Mouse (Mus musculus) C2C12 (cell line): ENCODE measurements around the gene Itpkc. TPM values are rescaled to one million over a fixed set of nuclear protein-coding genes. Genes with fewer than 3 reads are reported as not detected.

Experiments
- H3K27me3 ChIP-seq: one replicate; pipeline ENCODE4 v1.6.1; 2011; ENCODE audit not compliant: control insufficient read depth, insufficient read depth, insufficient read length
- H3K36me3 ChIP-seq: one replicate; pipeline ENCODE4 v1.6.1; 2011; ENCODE audit not compliant: control insufficient read depth, insufficient read depth
- H3K4me3 ChIP-seq: one replicate; pipeline ENCODE4 v1.5.1; 2011; ENCODE audit warnings: mild to moderate bottlenecking, control low read depth; ENCODE audit not compliant: poor library complexity, insufficient read depth, severe bottlenecking
- H3K79me2 ChIP-seq: one replicate; pipeline ENCODE4 v1.6.1; 2011; ENCODE audit not compliant: control insufficient read depth, insufficient read depth
- H3K79me3 ChIP-seq: one replicate; pipeline ENCODE4 v1.6.1; 2011; ENCODE audit warnings: low read depth, control low read depth
- H3ac ChIP-seq: one replicate; pipeline ENCODE3; 2011; ENCODE audit warnings: low read depth; ENCODE audit not compliant: control insufficient read depth, insufficient read length
- CEBPB ChIP-seq: IDR thresholded peaks from one replicate; pipeline ENCODE4 v1.6.1; 2011; ENCODE audit warnings: low read depth, mild to moderate bottlenecking, control low read depth, moderate library complexity
- CTCF ChIP-seq: IDR thresholded peaks from one replicate; pipeline ENCODE4 v1.5.1; 2011; ENCODE audit not compliant: control insufficient read depth, insufficient read depth, insufficient read length
- FOSL1 ChIP-seq: IDR thresholded peaks from one replicate; pipeline ENCODE4 v1.8.0; 2011; ENCODE audit warnings: mild to moderate bottlenecking, low read length; ENCODE audit not compliant: poor library complexity, insufficient read depth, severe bottlenecking
- MAX ChIP-seq: IDR thresholded peaks from one replicate; pipeline ENCODE4 v1.6.1; 2011; ENCODE audit warnings: mild to moderate bottlenecking, control low read depth
- MYOD1 ChIP-seq: IDR thresholded peaks from one replicate; pipeline ENCODE4 v1.6.1; 2011; ENCODE audit warnings: low read depth; ENCODE audit not compliant: control insufficient read depth, insufficient read length
- MYOG ChIP-seq: IDR thresholded peaks from one replicate; pipeline ENCODE4 v1.6.1; 2011; ENCODE audit not compliant: control insufficient read depth, insufficient read length; ENCODE audit errors: extremely low read depth
- USF1 ChIP-seq: IDR thresholded peaks from one replicate; pipeline ENCODE4 v1.6.1; 2011; ENCODE audit warnings: low read depth, mild to moderate bottlenecking, control low read depth, moderate library complexity
- long read RNA-seq, 2 experiments: library from polyadenylated mRNA; unstranded; transcript quantifications; one replicate each; pipeline ENCODE4 v2.0.0; 2019 to 2020
- polyA plus RNA-seq: library from polyadenylated mRNA; unstranded; fragments of >200 nt; fragmentation: generic; extraction: Trizol; gene quantifications from one replicate; pipeline ENCODE4 v1.2.1, GENCODE M21; 2012; ENCODE audit warnings: missing spikeins

The Itpkc gene
- 5.7 TPM for polyA plus RNA-seq
- long read RNA-seq, experiment 1, partial matches to known transcripts: 2 of 2 reads
- long read RNA-seq, experiment 1, other reads (novel, unspliced or antisense): 0 of 2 reads
- long read RNA-seq, experiment 2, transcript Itpkc-201 (7 exons, 3,247 nt): major isoform, 6 of 10 reads
- long read RNA-seq, experiment 2, partial matches to known transcripts: 1 of 10 reads
- long read RNA-seq, experiment 2, other reads (novel, unspliced or antisense): 3 of 10 reads

GRCm38 (mm10) chr7:27228281-27228821 is at the start of gene Itpkc:
Gene Itpkc, minus strand, starts transcription at chr7:27228661.
- no peaks in the 10 kb centered on the region for H3K36me3 ChIP-seq
- peaks cover 25% of the 10 kb centered on the region for H3K79me2 ChIP-seq
- H3ac ChIP-seq: peak within 1 kb of the TSS; percentile 83
- TF ChIP-seq MAX (peak; percentile 41), MYOG (no peak), USF1 (no peak), FOSL1 (no peak), CEBPB (no peak)
- H3K27me3 ChIP-seq: no peaks in the 10 kb centered on the region
- peak within 1 kb of the TSS; percentile 48 for H3K4me3 ChIP-seq
- H3K79me3 ChIP-seq: peaks cover 5% of the 10 kb centered on the region

- TF ChIP-seq CTCF: no peak
- TF ChIP-seq FOSL1: no peak
- TF ChIP-seq MYOG: no peak
- no peak for TF ChIP-seq CEBPB
- no peak for TF ChIP-seq MAX
- TF ChIP-seq USF1: no peak
- no peak for TF ChIP-seq MYOD1
- H3K27me3 ChIP-seq: no peaks in the 10 kb centered on the region
- no peaks in the 10 kb centered on the region for H3K79me2 ChIP-seq
- no peaks in the 10 kb centered on the region for H3K36me3 ChIP-seq
- no peaks in the 10 kb centered on the region for H3K79me3 ChIP-seq
- no peak overlapping the region for H3ac ChIP-seq
- no peak overlapping the region for H3K4me3 ChIP-seq
These were observed 48.7 kb upstream of the Itpkc start for GRCm38 (mm10) chr7:27277191-27277590.

DNA sequence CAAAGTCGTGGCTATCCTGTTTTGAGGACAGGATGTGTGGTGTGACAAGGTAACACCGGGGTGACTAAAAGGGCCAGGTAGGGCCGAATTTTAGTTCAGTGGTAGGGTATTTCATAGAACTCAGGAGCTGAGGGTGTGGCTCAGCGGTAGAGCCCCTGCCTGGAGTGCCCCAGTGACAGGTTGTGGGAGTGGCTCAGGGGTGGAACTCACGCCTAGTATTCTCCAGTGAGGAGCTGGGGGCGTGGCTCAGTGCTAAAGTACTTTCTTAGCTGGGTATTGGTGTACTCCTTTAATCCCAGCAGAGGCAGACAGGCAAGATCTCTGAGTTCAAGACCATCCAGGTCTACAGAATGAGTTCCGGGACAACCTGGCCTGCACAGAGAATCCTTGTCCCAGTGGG is 47.6 kb upstream of the Itpkc start:
- H3ac ChIP-seq: no peak overlapping the region
- no peaks in the 10 kb centered on the region for H3K79me3 ChIP-seq
- no peak overlapping the region for H3K4me3 ChIP-seq
- H3K36me3 ChIP-seq: no peaks in the 10 kb centered on the region
- no peak for TF ChIP-seq USF1
- TF ChIP-seq MYOD1: no peak
- no peak for TF ChIP-seq MYOG
- no peak for TF ChIP-seq FOSL1
- TF ChIP-seq MAX: no peak
- TF ChIP-seq CTCF: no peak
- no peak for TF ChIP-seq CEBPB
- no peaks in the 10 kb centered on the region for H3K79me2 ChIP-seq
- no peaks in the 10 kb centered on the region for H3K27me3 ChIP-seq

DNA sequence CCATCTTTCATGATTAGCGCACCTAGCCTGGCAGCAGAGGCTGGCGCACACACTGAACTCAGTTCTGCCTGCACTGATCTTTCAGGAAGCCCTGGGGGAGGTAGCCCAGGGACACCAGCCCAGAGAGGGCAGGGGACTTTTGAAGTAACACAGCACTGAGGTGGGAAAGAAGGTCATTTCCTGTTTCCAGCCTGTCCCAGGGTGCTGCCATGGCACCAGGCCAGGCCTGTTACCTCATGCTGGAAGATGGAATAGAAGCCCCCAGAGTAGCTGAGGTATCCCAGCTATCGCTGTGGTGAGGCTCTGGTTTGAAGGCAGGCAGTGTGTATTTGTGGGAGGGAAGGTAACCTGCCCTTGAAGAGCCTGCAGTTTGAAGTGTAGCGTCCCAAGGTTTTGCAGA is 46.5 kb upstream of the Itpkc start:
- H3K27me3 ChIP-seq: no peaks in the 10 kb centered on the region
- H3K36me3 ChIP-seq: no peaks in the 10 kb centered on the region
- no peaks in the 10 kb centered on the region for H3K79me2 ChIP-seq
- H3ac ChIP-seq: no peak overlapping the region
- no peak for TF ChIP-seq CEBPB
- no peak for TF ChIP-seq USF1
- TF ChIP-seq MAX: no peak
- no peak for TF ChIP-seq MYOD1
- TF ChIP-seq CTCF: no peak
- TF ChIP-seq MYOG: no peak
- no peak for TF ChIP-seq FOSL1
- H3K79me3 ChIP-seq: no peaks in the 10 kb centered on the region
- H3K4me3 ChIP-seq: no peak overlapping the region

- Histone ChIP-seq H3K4me3 (no peak overlapping the region), H3K36me3 (no peaks in the 10 kb centered on the region)
These were observed 45.4 kb upstream of the Itpkc start for GRCm38 (mm10) chr7:27273739-27274351.

More at GRCm38 (mm10) chr7:27273739-27274351, 45.4 kb upstream of the Itpkc start:
- TF ChIP-seq CEBPB: no peak
- no peak for TF ChIP-seq USF1
- no peak for TF ChIP-seq MAX
- no peak for TF ChIP-seq CTCF
- TF ChIP-seq FOSL1: no peak
- no peak for TF ChIP-seq MYOG
- no peak for TF ChIP-seq MYOD1
- no peaks in the 10 kb centered on the region for H3K79me2 ChIP-seq
- H3ac ChIP-seq: no peak overlapping the region
- H3K27me3 ChIP-seq: no peaks in the 10 kb centered on the region
- H3K79me3 ChIP-seq: no peaks in the 10 kb centered on the region
